Mouse (Mus musculus) neural tube, embryonic 11.5 days (tissue): ENCODE measurements around the gene Fyn. TPM values are rescaled to one million over a fixed set of nuclear protein-coding genes. Genes with fewer than 3 reads are reported as not detected.

ENCODE experiments used
- ATAC-seq: fragments of 200-750 bp; cut with Nextera tagmentation; 2 replicates; pipeline ENCODE4 v1.8.0; 2017; ENCODE audit warnings: moderate number of reproducible peaks, mild to moderate bottlenecking, moderate TSS enrichment, moderate library complexity; ENCODE audit not compliant: insufficient read depth, low FRiP score, low TSS enrichment
- DNase-seq: peaks from one replicate; pipeline ENCODE4 v3.0.0-alpha.2; 2015; ENCODE audit warnings: low spot score
- H3K27ac ChIP-seq: fragments of 300-500 bp; sonication (generic); 2 replicates; pipeline ENCODE4 v1.5.1; 2014; ENCODE audit warnings: low read depth, mild to moderate bottlenecking, low read length
- H3K27me3 ChIP-seq: fragments of 300-500 bp; sonication (generic); 2 replicates; pipeline ENCODE4 v1.6.1; 2014; ENCODE audit warnings: mild to moderate bottlenecking, low read length, mixed read lengths; ENCODE audit not compliant: control insufficient read depth, insufficient read depth
- H3K36me3 ChIP-seq: fragments of 300-500 bp; sonication (generic); 2 replicates; pipeline ENCODE4 v1.6.1; 2014; ENCODE audit warnings: mild to moderate bottlenecking, low read length, moderate library complexity, mixed read lengths; ENCODE audit not compliant: control insufficient read depth, insufficient read depth
- H3K4me1 ChIP-seq: fragments of 300-500 bp; sonication (generic); 2 replicates; pipeline ENCODE4 v1.6.1; 2014; ENCODE audit warnings: low read length, mixed read lengths; ENCODE audit not compliant: control insufficient read depth, insufficient read depth
- H3K4me2 ChIP-seq: fragments of 300-500 bp; sonication (generic); 2 replicates; pipeline ENCODE4 v1.6.1; 2014; ENCODE audit warnings: low read depth, mild to moderate bottlenecking, moderate library complexity
- H3K4me3 ChIP-seq: fragments of 300-500 bp; sonication (generic); 2 replicates; pipeline ENCODE4 v1.5.1; 2014; ENCODE audit warnings: low read depth, low read length
- H3K9ac ChIP-seq: fragments of 300-500 bp; sonication (generic); 2 replicates; pipeline ENCODE4 v1.6.1; 2014; ENCODE audit warnings: mild to moderate bottlenecking, low read length
- H3K9me3 ChIP-seq: fragments of 300-500 bp; sonication (generic); 2 replicates; pipeline ENCODE4 v1.6.1; 2016; ENCODE audit warnings: low read length; ENCODE audit not compliant: control insufficient read depth
- WGBS: fragments of 180-500 bp; shearing (Covaris S2); extraction: QIAGEN DNeasy Blood & Tissue Kit; methylation state at CpG from one replicate; pipeline ENCODE4 v1.1.7; 2014; 5-methylcytosine and 5-hydroxymethylcytosine counted together
- polyA plus RNA-seq: library from polyadenylated mRNA; unstranded; fragments of >200 nt; fragmentation: Nextera tagmentation; extraction: Ambion mirVana; gene quantifications from 2 replicates; pipeline ENCODE4 v1.2.1, GENCODE M21; 2014

The Fyn gene
- polyA plus RNA-seq, 1 experiment from 2014 or later = 66.0 TPM

DNA sequence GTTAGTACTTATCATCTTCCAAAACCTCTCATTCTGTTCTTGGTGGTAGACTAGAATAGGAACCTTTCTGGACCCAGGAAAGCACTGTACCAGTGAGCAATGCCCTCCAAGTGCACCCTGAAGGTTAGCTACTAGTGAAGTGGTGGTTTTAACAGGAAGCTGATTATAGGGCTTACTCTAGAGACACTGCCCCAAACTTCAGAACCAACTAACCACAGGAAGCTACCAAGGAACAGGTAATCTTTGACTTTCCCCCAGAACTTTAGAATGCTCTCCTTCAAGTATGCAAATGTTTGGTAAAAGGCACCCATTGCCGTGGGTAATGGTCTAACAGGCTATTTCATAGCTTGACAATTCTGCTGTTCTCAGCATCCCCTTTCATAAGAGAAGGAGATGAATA lies 231.5 kb downstream of the Fyn start:
- H3K4me1 ChIP-seq = peaks cover 3% of the 10 kb centered on the region; the same call in 1 of the 2 replicates
- 67% methylated on average over 1 of the region's 1 CpGs for WGBS

DNA sequence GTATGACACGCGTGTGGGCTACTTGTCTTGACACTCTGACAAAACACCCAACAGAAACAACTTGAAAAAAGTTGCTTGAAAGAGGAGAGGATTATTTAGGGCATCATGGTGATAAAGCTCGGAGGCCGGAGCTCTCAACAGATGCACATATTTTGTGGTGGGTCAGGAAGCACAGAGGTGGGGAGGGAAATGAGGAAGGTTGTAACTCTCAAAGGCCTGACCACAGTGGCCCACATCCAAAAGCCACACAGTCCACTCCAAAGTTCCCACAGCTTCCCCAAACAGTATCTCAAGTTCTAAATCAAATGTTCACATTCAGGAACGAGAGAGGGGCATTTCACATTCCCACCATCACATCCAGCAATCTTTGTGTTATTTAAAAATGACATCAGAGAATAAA lies 232.4 kb downstream of the Fyn start:
- H3K4me1 ChIP-seq = peaks cover 3% of the 10 kb centered on the region; the same call in 1 of the 2 replicates
- DNase-seq = no peak
- WGBS = 88% methylated on average over 5 of the region's 5 CpGs

More for the DNA sequence above, 231.5 kb downstream of the Fyn start:
- no peak overlapping the region for H3K27ac ChIP-seq
- no peaks in the 10 kb centered on the region for H3K27me3 ChIP-seq
- no peaks in the 10 kb centered on the region for H3K9me3 ChIP-seq
- no peak overlapping the region for H3K4me3 ChIP-seq
- H3K4me2 ChIP-seq = no peak overlapping the region
- H3K36me3 ChIP-seq = no peaks in the 10 kb centered on the region
- H3K9ac ChIP-seq = no peak overlapping the region
- ATAC-seq (no peak), DNase-seq (no peak)

GRCm38 (mm10) chr10:39606434-39606833 lies 237.8 kb downstream of the Fyn start:
- no peaks in the 10 kb centered on the region for H3K4me1 ChIP-seq
- no peak for ATAC-seq
- no peak overlapping the region for H3K4me3 ChIP-seq
- H3K9me3 ChIP-seq = no peaks in the 10 kb centered on the region
- no peak overlapping the region for H3K9ac ChIP-seq
- WGBS = 94% methylated on average over 1 of the region's 1 CpGs
- no peaks in the 10 kb centered on the region for H3K27me3 ChIP-seq
- no peak overlapping the region for H3K4me2 ChIP-seq
- H3K36me3 ChIP-seq = no peaks in the 10 kb centered on the region
- H3K27ac ChIP-seq = no peak overlapping the region
- no peak for DNase-seq

More for the DNA sequence above, 232.4 kb downstream of the Fyn start:
- no peak overlapping the region for H3K27ac ChIP-seq
- H3K27me3 ChIP-seq = no peaks in the 10 kb centered on the region
- no peak overlapping the region for H3K4me3 ChIP-seq
- no peaks in the 10 kb centered on the region for H3K36me3 ChIP-seq
- no peak for ATAC-seq
- H3K4me2 ChIP-seq = no peak overlapping the region
- H3K9me3 ChIP-seq = no peaks in the 10 kb centered on the region
- H3K9ac ChIP-seq = no peak overlapping the region

- Histone ChIP-seq H3K27me3 (no peaks in the 10 kb centered on the region), H3K4me1 (0 out of 2 replicates have a peak, but pooled peaks cover 2% of the 10 kb centered on the region), H3K27ac (no peak overlapping the region), H3K4me3 (no peak overlapping the region), H3K36me3 (no peaks in the 10 kb centered on the region), H3K4me2 (no peak overlapping the region), H3K9ac (no peak overlapping the region), H3K9me3 (no peaks in the 10 kb centered on the region)
- DNase-seq = no peak
- ATAC-seq = no peak
- 65% methylated on average over 3 of the region's 3 CpGs for WGBS
Observed at GRCm38 (mm10) chr10:39611234-39611633, 242.6 kb downstream of the Fyn start.

GRCm38 (mm10) chr10:39612131-39612530 lies 243.5 kb downstream of the Fyn start:
- peak; percentile 60; the same call in 1 of the 2 replicates for ATAC-seq
- H3K4me2 ChIP-seq = no peak overlapping the region

DNA sequence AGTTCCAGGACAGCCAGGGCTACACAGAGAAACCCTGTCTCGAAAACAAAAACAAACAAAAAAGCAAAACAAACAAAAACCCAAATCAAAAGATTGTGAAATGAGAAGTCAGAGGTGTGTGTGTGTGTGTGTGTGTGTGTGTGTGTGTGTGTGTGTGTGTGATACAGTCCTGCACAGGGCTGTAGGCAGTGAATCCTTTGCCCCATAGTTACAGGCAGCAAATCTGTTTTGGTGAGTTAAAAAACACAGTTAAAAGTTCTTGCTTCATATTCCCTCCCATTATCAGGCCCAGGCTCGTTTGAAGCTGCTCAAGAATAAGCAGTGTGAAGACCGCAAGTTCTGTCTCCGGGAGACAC lies 244.0 kb downstream of the Fyn start, which contains the start of gene Traf3ip2:
TSS of gene Traf3ip2 (plus strand) at position 302 of the 356 bp plus-strand sequence.
- Histone ChIP-seq H3K27me3 (no peaks in the 10 kb centered on the region), H3K27ac (peak within 1 kb of the TSS; percentile 46), H3K9me3 (no peaks in the 10 kb centered on the region), H3K4me3 (peak within 1 kb of the TSS; percentile 15; the same call in 1 of the 2 replicates), H3K9ac (0 out of 2 replicates have a peak within 1 kb of the TSS, but pooled peaks have one; percentile 40), H3K4me2 (peak within 1 kb of the TSS; percentile 31), H3K36me3 (no peaks in the 10 kb centered on the region), H3K4me1 (0 out of 2 replicates have a peak, but pooled peaks cover 2% of the 10 kb centered on the region)
- ATAC-seq (no peak), DNase-seq (no peak)
- WGBS = 50% methylated on average over 4 of the region's 4 CpGs

More at GRCm38 (mm10) chr10:39612131-39612530, 243.5 kb downstream of the Fyn start:
- Histone ChIP-seq H3K36me3 (no peaks in the 10 kb centered on the region), H3K4me1 (0 out of 2 replicates have a peak, but pooled peaks cover 2% of the 10 kb centered on the region), H3K9ac (no peak overlapping the region), H3K27ac (no peak overlapping the region), H3K9me3 (no peaks in the 10 kb centered on the region), H3K4me3 (no peak overlapping the region), H3K27me3 (no peaks in the 10 kb centered on the region)
- DNase-seq = no peak
- WGBS = 47% methylated on average over 2 of the region's 2 CpGs

DNA sequence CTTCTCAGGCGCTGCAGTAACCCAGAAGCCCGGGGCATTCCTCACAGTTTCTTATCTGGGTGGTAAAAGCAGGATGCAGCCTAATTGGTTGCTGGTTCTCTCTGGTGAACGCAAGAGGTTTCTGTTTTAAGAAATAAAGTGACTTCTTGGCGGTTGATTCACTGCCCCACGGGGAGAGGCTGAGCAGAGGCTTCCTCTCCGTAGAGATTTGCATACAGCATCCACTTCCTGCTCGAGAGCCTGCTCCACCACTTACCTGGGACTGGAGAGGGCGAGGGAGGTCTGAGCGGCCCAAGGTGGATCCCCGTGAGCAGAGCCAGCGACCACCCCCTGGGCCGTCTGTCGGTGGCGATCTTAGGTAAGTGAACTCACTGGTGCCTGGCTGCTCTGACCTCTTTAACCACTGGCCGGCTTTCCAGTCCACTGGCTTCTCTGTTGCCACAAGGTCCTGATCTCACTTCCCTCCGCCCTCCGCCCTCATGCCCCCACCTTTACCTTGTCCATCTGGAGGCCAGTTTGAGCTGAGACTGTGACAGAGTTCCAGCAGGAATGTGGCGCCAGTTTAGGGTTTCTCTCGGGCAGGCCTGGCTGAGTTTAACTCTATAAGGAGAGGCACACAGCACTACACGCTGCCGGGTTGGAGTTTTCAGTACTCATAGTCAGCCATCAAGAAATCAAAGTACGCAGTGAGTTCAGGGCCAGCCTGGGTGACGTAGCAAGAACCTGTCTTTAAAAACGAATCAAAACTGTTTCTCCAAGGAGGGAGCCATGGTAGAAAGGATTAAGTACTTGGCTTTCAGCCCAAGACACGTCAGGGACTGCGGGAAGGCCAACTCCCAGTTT lies 244.6 kb downstream of the Fyn start:
- Histone ChIP-seq H3K27ac (peak overlapping the region; percentile 46), H3K9me3 (no peaks in the 10 kb centered on the region), H3K9ac (0 out of 2 replicates have a peak overlapping the region, but pooled peaks have one; percentile 40), H3K36me3 (no peaks in the 10 kb centered on the region), H3K4me3 (peak overlapping the region; percentile 15; the same call in 1 of the 2 replicates), H3K4me2 (peak overlapping the region; percentile 31), H3K4me1 (0 out of 2 replicates have a peak, but pooled peaks cover 2% of the 10 kb centered on the region), H3K27me3 (no peaks in the 10 kb centered on the region)
- DNase-seq (peak; percentile 40), ATAC-seq (no peak)
- 15% methylated on average over 26 of the region's 26 CpGs for WGBS

- no peaks in the 10 kb centered on the region for H3K36me3 ChIP-seq
- WGBS = 54% methylated on average over 2 of the region's 2 CpGs
- H3K4me1 ChIP-seq = 0 out of 2 replicates have a peak, but pooled peaks cover 2% of the 10 kb centered on the region
- 0 out of 2 replicates have a peak overlapping the region, but pooled peaks have one; percentile 46 for H3K27ac ChIP-seq
- H3K4me2 ChIP-seq = no peak overlapping the region
- no peaks in the 10 kb centered on the region for H3K27me3 ChIP-seq
- no peak for DNase-seq
- no peak overlapping the region for H3K4me3 ChIP-seq
- H3K9ac ChIP-seq = no peak overlapping the region
- no peak for ATAC-seq
- no peaks in the 10 kb centered on the region for H3K9me3 ChIP-seq
Observed at GRCm38 (mm10) chr10:39613973-39614372, 245.3 kb downstream of the Fyn start.
